Mouse (Mus musculus) frontal cortex, postnatal 10 days (tissue): ENCODE measurements around the gene Osbpl9.

Experiments
- DNase-seq, 2 experiments: peaks; one replicate each; pipeline ENCODE4 v3.0.0; 2022; ENCODE audit warnings: low spot score in 2 of 2, mixed read lengths in 1 of 2

Gene Osbpl9

DNA sequence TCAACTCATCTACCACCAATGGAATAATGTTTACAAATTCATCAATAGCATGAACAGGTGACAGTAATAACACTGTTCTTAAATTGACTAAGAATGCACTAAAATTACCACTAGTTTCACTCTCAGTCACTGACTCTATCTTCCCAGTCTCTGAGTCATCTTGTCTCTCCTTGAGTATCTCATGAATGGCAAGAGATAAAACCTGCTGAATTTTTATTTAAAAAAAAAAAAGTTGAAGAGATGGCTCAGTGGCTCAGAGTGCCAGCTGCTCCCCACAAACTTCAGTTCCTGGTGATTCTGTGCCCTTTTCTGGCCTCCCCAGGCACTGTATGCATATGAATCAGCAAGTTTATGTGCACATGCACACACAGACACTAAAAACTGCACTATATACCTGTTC, 96.8 kb downstream of the Osbpl9 start:
- no peak for DNase-seq

DNA sequence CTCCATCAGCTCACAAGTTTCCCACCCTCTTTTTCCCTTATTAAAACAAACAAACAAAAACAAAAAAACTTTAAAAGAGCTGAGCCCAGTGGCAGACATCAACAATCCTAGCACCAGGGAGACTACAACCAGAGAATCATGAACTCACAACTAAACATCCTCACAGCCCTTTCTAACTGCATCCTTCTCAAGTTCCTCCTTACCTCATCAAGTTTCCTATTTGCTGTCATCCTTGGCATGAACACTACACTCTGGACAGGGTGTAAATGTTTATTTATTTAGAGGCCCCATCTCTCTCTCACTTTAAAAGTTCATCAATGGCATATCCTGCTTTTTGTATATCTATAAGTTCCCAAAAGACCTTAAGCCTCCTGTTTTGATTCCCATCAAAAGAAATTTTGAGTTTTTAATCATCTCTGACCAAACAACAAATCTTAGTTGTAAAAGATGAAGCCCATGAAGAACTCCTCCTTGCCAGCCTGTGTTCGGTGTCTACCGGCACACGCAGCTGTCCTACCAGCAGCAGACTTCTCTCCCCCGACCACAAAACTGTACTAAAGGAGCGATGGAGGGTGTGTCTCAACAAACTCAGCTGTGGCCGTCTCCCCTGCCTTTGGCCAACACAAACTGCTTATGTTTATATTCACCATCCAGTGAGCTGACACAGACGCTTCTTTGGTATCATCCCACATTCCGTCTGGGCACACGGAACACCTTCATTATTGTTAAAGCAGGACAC, 98.8 kb downstream of the Osbpl9 start:
- no peak for DNase-seq

DNA sequence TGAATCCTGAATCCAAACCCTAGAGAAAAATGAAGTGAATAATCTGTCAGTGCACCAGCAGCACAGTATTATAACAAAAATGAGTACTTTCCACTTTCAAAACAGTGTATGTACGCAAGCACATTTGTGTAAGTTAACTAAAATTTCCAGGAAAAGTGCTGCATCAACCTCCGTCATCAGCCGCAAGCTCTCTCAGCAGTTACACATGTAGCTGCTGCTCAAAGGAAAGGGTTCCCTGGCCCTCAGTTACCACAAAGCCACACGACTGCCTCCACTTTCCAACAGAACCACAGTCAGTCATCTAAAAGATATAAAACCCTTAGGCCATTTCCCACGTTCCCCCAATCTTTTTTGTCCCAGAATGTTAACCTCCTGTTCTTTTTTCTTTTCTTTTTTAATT, 99.5 kb downstream of the Osbpl9 start:
- no peak for DNase-seq

DNA sequence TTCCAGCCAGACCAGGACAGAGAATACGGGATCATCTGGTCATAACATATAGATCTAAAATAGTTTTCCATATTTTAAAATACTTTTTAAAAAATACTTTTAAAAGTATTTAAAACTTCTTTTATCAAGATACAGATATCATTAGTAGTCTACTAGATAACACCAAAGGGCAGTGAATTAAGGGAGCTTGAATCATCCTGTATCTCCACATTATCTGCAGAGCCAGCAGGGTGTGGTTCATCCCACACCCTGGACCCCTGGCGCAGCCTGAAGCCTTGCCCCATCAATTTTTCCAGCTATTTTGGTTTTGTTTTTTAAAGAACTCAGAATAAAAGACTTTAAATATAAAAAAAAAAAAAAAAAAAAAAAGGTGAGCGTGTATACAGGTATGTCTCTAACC, 103.2 kb downstream of the Osbpl9 start:
- DNase-seq: no peak

DNA sequence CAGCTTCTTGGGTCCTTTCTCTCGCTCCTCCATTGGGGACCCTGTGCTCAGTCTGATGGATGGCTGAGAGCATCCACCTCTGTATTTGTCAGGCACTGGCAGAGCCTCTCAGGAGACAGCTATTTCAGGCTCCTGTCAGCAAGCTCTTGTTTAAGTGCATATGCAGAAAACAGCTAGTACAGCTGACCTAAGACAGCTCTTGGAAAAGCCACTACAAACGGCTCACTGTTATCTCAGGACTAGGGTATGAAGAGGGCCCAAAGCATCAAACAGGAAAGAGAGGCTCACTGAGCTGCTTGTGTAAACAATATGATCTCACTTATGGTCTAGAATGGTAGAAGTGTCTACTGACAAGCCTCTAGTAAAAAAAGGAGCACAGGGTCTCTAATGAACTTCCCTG, 107.8 kb downstream of the Osbpl9 start:
- DNase-seq: no peak

DNA sequence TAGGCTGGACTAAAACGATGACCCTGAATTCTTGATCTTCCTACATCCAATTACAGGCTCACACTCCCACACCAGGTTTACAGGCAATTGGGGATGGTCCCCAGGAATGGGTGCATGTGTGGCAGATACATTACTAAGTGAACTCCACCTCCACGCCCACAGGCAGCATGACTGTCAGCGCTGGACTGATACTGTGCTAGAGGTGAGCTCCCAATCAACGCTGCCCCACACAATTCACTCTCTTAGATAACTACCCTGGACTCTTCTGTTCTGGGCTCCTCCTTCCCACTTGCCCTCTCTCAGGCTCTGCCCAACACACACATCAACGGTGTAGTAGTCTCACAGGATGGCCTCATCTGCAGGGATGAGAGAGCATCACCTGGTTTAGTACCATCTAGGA, 109.7 kb downstream of the Osbpl9 start:
- DNase-seq: no peak

DNA sequence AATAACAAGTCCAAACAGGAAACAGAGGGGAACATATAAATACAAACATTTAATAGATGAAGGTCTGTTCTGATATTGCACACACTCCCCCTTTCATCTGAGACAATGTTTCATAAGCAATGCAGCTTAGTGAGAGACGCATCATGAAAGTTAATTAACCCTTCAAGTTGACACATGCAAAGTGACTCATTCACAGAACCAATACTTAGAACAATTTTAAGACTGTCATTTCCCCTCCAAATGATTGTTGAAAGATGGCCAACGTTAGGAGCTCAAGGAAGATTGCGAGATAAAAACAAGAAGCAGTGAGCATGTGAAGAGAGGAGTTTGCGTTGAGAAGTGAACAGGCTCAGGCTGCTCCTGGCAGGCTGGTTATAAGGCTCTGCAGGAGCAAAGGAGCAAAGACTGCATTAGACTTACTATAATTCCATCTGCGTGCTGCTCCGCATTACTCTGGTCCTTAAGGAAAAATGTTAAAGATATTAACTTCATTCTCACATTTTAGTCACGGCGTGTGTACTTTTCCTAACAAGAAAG, 110.8 kb downstream of the Osbpl9 start:
- no peak for DNase-seq

DNA sequence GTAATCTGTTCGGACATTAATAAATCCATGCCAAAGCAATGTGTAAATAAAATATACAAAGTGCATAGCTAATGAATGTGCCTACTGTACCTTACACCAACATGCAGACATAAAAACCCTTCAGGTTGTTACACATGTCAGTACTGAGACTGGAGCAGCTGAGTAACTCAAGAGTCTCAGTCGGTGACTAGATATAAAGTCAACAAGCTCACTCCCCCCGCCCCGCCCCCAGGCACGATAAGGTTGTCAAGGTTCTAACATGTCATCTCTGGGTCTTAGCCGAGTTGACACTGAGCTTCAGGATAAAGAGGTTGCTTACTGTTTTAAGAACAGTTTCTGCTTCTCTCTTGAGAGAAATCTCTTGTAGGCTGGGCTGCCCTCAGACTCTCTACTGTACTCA, 112.1 kb downstream of the Osbpl9 start:
- DNase-seq: no peak

DNA sequence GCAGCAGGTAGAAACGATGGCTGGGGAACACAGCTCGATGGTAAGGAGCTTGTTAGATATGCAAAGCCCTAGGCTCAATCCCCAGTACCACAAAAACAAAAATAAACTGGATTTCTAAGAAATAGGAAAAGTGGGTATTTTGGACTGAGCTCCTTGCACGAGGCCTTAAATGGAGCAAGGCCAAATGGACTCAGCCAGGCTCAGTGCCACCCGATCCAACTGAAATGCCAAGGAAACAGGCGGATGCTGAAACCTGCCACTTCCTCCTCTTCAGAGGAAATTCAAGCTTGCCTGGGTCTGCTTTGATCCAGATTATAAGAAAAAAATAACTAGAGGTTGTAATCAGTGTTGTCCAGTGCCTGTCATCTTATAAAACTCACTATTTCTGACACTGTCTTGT, 112.9 kb downstream of the Osbpl9 start:
- no peak for DNase-seq

DNA sequence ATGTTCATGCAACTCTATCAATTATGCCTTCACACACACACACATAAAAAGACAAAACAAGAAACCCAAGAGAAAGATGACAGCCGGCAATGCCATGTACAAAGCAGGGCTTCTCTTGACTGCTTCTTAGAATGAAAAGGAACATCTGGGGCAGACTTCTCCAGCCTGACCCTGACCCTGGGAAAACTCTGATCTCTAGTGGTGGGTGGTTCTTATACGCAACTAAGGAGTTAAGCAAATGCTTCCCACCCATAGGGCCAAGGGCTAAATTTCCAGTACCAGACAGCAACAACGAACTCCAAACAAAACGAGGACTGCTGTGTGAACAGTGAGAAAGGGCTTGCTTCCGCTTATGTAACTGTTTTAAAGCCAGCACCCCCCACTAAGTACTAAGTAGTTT, 122.0 kb downstream of the Osbpl9 start:
- no peak for DNase-seq

DNA sequence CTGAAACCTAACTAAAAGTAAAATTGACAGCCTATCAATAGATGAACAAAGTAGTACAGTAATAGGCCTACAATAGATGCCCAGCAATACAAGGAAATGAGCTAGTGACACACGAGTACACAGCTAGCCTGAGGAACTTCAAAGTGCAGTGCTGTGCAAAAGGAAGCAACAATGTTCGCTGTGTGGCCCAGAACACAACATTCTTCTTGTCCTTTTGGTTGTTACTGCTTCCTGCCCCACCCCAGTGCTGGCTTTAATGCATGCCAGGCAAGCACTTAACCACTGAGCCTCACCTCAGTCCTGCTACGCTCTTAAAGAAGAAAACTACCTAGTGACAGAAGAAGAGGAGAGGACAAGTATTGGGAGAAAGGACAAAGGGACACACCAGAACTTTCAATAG, 122.4 kb downstream of the Osbpl9 start:
- no peak for DNase-seq

DNA sequence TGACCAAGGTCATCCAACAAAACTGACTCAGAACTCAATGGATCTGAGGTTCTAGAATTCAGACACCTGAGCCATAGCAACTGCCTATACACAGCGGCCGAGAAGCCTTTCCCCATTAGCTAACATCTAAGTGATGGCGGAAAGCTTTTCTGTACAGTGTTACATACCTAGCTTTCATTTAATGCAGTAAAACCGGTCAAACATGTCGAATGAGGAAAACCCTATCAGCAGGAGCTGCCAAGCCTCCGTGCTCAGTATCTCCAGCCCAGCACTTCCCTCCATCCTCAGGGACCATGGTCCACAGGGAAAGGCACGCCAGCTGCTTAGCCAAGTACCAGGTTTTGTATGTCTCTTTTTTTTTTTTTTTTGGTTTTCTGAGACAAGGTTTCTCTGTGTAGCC, 123.1 kb downstream of the Osbpl9 start:
- DNase-seq: no peak

DNA sequence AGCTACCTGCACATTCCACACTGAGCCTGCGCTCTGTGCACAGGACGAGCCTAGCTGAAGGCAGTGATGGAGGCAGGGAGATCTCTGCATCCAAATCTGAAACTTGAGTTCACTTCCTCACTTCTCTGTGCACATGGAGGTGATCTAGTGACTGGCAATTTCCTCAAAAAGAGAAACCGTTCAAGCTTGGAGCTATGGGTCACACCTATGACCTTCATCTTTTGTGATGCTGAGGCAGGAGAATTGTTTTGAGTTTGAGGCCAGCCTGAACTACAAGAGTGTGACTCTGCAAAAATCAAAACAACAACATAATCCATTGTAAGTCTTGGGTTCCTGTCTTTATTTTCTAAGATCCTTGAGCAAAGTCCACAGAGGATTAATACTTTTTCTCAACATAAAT, 128.8 kb downstream of the Osbpl9 start:
- no peak for DNase-seq

DNA sequence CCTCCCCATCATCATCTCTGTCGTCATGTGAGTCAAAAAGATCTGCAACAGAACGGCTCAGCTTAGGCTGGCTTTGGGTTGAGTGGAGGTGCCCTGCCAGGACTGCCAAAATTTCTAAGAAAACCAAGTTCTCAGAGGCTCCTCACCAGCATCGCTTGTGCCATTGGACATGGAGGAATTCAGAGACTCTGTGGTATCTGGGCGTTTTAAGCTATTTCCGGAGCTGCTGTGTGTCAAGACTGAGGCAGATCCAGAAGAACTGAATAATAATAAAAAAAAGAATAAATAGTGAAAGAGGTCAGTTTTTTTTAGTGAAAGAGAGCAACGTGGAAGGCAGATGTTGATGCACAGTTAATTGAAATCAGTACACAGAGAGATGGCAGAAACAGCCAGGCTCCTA, 129.2 kb downstream of the Osbpl9 start:
- no peak for DNase-seq

DNA sequence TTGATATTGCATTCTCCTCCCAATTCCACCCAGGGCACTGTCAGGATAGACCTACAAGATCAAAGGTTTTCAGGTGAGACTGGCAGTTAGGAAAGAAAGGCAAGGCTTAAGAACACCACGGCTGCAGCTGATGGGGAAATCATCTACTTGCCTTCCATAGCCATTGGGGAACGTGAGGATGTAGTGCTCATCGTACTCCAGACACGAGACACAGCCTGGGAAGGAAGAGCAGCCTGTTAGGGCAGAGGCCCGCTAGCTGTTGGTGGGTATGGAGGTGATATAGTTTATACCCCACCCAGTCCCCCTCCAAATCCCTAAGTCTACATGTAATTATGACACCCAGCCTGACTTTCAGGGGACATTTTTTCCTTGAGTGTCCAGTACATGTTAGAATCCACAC, 136.4 kb downstream of the Osbpl9 start:
- no peak for DNase-seq

DNA sequence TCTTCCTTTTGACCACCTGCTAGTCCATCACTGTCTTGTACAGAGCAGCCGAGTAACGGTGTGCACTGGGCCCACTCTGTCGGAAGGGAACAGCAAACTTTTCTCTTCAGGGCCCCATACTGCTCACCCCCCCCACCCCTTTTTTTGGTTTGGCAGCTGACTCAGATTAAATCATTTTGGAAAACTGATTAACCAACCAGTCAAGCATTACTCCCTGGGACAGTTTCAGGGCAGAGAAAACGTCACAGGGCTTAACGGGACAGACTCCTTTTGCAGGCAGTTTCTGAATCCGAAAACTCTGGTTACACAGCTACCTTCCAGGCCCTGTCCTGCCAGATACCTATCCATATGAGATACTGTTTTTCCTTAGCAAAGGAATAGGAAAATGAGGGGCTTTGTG, 137.1 kb downstream of the Osbpl9 start:
- DNase-seq: no peak

DNA sequence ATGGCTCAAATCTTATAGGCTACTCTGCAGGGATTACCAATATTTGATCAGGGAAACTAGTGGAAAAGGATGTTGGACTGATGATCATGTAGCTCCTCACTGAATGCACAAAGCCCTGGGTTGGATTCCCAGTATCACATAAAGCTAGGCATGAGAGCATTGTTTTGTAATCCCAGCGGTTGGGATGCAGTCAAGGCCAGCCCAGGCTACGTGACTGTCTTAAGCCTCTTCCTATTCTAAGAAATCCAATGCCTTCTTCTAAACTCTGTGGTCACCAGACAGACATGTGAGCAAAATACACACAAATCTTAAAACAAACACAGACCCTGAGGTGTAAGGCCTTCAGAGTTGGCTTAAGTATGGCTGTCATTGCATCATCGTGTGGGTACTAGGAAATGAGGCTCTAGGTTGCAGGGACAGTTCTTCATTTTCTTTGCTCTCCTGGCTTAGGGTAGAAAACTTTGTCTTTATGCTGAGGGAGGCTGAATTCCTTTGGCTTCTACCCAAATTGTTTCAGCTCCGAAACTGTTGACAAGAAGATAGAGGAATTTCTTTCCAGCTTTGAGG, 142.7 kb downstream of the Osbpl9 start:
- no peak for DNase-seq

DNA sequence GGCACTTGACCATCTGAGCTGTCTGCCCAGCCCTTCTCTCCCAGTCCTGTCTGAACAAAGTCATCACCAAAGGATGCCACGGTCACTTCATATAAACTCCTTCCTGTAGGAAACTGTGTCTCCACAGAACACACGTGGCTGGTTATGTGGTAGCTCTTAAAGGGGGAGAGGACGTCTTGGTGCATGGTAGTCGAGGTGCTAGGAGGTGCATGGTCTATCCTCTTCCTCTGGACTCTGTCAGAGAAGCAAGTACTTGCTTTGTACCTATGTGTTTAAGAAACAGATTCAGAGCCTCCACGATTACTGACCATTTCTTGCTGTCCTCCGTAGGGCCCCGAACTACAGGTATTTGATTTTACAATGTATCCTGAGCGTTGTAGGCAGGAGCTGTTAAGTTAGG, 144.4 kb downstream of the Osbpl9 start:
- DNase-seq: no peak

DNA sequence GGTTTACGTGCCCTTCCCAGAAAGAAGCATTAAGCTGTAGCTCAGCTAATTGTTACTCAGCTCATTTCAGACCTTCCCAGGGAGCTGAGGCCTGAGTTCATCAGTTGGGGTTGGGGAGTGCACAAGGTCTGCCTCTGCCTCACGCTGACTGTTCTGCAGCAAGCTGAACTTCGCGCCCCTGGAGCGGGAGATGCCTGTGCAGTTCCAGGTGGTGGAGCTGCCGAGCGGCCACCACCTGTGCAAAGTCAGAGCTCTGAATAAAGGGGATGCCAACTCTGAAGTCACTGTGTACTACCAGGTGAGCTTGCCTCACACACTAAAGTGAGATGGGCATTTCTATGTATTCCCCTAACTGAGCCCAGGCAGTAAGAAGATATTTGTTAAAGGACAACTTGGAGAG, 145.7 kb downstream of the Osbpl9 start:
- DNase-seq: no peak

DNA sequence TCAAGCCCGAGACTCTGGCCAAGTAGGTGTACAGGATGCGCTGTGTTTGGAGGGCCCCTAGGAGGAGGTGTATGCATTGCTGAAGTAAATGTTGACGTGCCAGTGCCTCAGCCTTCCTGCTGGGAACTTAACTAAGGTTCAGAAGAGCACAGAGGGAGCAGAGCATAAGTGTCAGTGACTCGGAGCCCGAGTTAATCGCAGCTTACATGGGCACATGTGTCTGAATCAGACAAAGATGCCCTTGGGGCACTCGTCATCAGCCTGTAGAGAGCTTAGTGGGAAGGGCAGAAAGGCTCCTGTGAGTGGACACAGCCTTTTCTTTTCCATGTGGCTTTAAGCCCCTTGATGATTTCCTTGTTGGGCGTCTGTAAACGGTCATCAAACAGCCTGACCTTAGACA, 148.1 kb downstream of the Osbpl9 start:
- DNase-seq: no peak

DNA sequence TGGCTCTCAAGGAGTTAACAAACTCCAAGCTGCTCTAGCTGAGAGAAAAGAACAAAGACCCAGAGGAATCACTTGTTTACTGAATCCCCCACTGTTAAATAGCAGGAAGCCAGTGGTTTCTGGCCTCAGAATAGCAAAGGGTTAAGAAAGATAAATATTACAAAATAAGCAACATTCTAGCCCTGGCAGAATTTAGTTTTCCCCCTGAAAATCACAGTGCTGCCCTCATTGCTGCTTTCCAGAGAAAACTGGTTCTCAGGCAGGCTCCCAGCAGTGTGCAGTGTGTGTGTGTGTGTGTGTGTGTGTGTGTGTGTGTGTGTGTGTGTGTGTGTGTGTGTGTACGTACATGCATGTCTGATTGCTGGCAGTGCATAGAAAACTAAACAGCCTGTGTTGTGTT, 149.8 kb downstream of the Osbpl9 start:
- DNase-seq: no peak

DNA sequence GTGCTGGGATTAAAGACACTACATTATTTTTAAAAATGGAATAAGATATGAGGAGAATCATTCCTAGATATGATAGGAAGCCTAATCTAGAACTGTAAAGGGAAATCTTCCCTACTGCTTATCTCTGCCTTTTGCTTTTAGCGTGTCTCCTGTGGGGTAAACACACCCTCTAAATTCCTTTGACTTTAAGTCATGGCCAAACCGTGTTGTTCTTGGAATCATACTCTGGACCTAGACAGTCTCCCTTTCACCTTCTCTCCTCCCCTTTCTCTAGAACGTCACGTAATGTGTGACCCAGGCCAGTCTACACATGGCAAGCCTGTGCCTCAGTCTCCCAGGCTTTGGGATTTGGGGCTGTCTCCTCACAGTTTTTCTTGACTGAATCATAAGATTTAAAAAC, 153.8 kb downstream of the Osbpl9 start:
- no peak for DNase-seq

DNA sequence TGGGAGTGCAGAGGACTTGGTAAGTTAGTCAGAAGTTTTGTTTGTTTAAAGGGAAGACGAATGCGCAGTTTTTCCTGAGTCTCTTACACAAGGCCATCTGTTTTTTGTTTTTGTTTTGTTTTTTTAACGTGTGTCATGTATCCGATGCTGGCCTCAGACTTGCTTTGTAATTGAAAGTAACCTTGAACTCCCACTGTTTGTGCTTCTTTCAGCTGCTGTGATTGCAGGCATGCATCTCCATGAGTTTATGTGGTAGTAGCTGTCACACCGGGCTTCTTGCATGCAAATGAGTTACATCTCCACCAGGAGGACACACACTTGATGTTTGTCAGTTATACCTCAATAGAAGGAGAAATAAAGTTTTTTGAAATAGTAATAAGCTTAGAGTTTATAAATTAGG, 158.3 kb downstream of the Osbpl9 start:
- no peak for DNase-seq

DNA sequence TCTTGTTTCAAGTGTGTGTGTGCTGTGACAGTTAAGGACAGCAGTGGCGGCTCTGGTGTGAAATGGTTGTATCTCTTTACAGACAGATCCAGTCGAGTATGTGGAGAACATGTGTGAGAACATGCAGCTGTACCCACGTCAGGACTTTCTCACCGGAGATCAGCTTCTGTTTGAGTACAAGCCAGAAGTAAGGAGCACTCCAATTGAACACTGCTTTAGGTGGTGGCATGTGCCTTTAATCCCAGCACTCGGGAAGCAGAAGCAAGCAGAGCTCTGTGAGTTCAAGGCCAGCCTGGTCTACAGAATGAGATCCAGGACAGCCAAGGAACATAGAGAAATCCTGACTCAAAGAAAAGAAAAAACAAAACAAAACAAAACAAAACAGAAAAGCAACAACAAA, 158.8 kb downstream of the Osbpl9 start:
- DNase-seq: no peak
